Mouse (Mus musculus) heart, embryonic 13.5 days (tissue): ENCODE measurements around the gene Adh1. TPM values are rescaled to one million over a fixed set of nuclear protein-coding genes. Genes with fewer than 3 reads are reported as not detected.
A peak's percentile ranks its signal among the peaks of the same experiment; 100 is the strongest.

Source experiments
- ATAC-seq: fragments of 200-750 bp; cut with Nextera tagmentation; 2 replicates; pipeline ENCODE4 v1.8.0; 2017; ENCODE audit warnings: moderate TSS enrichment; ENCODE audit not compliant: insufficient number of reproducible peaks, low FRiP score, low TSS enrichment; ENCODE audit errors: extremely low read depth
- H3K27ac ChIP-seq: fragments of 300-500 bp; sonication (generic); replicated peaks from 2 replicates; pipeline ENCODE4 v1.5.1; 2015; ENCODE audit warnings: moderate library complexity, mild to moderate bottlenecking, inconsistent platforms
- H3K27me3 ChIP-seq: fragments of 300-500 bp; sonication (generic); replicated peaks from 2 replicates; pipeline ENCODE4 v1.6.1; 2015; ENCODE audit warnings: mild to moderate bottlenecking, inconsistent platforms
- H3K36me3 ChIP-seq: fragments of 300-500 bp; sonication (generic); 2 replicates; pipeline ENCODE4 v1.6.1; 2015; ENCODE audit warnings: mild to moderate bottlenecking, inconsistent platforms
- H3K4me1 ChIP-seq: fragments of 300-500 bp; sonication (generic); 2 replicates; pipeline ENCODE4 v1.6.1; 2015; ENCODE audit warnings: inconsistent platforms
- H3K4me2 ChIP-seq: fragments of 300-500 bp; sonication (generic); 2 replicates; pipeline ENCODE4 v1.6.1; 2015; ENCODE audit warnings: inconsistent platforms, mild to moderate bottlenecking, moderate library complexity
- H3K4me3 ChIP-seq: fragments of 300-500 bp; sonication (generic); 2 replicates; pipeline ENCODE4 v1.5.1; 2015; ENCODE audit warnings: moderate library complexity, mild to moderate bottlenecking, inconsistent platforms
- H3K9ac ChIP-seq: fragments of 300-500 bp; sonication (generic); 2 replicates; pipeline ENCODE4 v1.6.1; 2015; ENCODE audit warnings: inconsistent platforms, mild to moderate bottlenecking, moderate library complexity
- H3K9me3 ChIP-seq: fragments of 300-500 bp; sonication (generic); 2 replicates; pipeline ENCODE4 v1.6.1; 2016; ENCODE audit warnings: inconsistent platforms
- WGBS: fragments of 180-500 bp; shearing (Covaris S2); methylation state at CpG from one replicate; pipeline ENCODE4 v1.1.7; 2015; ENCODE audit warnings: mixed read lengths; 5-methylcytosine and 5-hydroxymethylcytosine counted together
- polyA plus RNA-seq: library from polyadenylated mRNA; unstranded; fragments of >200 nt; fragmentation: Nextera tagmentation; extraction: Ambion mirVana; gene quantifications from 2 replicates; pipeline ENCODE4 v1.2.1, GENCODE M21; 2015

Adh1 gene
- polyA plus RNA-seq: 13.5 and 13.6 TPM in 2 replicates

DNA sequence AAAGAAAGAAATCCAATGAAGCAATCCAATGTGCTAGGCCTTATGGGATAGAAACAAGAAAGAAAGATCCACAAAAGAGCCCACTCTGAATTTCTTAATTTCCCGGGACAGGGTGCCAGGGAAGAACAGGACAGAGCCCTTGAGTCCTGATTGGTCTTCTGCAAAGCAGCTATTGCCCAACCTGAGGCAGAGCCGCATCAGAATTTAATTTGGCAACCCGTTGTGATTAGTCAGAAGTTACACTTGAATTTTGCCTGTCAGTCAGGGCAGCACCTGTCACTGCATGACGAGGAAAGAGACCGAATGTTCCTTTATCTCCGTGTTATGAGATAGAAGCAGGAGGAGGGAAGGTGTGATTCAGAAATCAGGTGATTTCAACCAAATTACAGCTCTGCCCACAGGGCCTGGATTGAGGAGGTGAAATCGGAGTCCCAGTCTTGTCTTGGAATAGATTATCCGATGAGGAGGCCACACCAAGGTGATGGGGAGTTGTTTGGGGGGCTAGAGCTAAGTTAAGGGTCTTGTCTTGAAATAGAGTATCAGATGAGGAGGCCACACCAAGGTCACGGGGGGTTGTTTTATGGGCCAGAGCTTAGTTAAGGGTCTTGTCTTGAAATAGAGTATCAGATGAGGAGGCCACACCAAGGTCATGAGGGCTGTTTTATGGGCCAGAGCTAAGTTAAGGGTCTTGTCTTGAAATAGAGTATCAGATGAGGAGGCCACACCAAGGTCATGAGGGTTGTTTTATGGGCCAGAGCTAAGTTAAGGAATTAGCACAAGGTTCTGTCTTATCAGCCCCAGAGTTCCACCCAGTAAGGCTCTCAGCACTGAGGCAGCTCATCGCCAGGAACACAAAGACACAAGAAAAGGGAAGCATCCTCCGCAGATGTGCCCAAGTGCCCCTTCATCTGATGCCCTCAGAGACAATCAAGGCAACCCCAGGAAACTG is at the start of gene Adh1:
Gene Adh1 (plus strand): TSS at position 271 of the 949 bp plus-strand sequence.
- no peaks in the 10 kb centered on the region for H3K27me3 ChIP-seq
- 70% methylated on average over 11 of the region's 11 CpGs for WGBS
- peaks cover 13% of the 10 kb centered on the region for H3K4me1 ChIP-seq
- no peaks in the 10 kb centered on the region for H3K36me3 ChIP-seq
- no peak for ATAC-seq
- no peak within 1 kb of the TSS for H3K4me2 ChIP-seq
- H3K9ac ChIP-seq: no peak within 1 kb of the TSS
- H3K4me3 ChIP-seq: no peak within 1 kb of the TSS
- no peak within 1 kb of the TSS for H3K27ac ChIP-seq
- H3K9me3 ChIP-seq: no peaks in the 10 kb centered on the region

GRCm38 (mm10) chr3:138212431-138212951 is 48.3 kb upstream of the Adh1 start:
- H3K4me3 ChIP-seq: no peak overlapping the region
- WGBS: 85% methylated on average over 4 of the region's 4 CpGs
- no peaks in the 10 kb centered on the region for H3K4me1 ChIP-seq
- H3K4me2 ChIP-seq: no peak overlapping the region
- H3K9me3 ChIP-seq: no peaks in the 10 kb centered on the region
- no peak for ATAC-seq
- H3K36me3 ChIP-seq: no peaks in the 10 kb centered on the region
- no peak overlapping the region for H3K27ac ChIP-seq
- H3K27me3 ChIP-seq: no peaks in the 10 kb centered on the region
- no peak overlapping the region for H3K9ac ChIP-seq

DNA sequence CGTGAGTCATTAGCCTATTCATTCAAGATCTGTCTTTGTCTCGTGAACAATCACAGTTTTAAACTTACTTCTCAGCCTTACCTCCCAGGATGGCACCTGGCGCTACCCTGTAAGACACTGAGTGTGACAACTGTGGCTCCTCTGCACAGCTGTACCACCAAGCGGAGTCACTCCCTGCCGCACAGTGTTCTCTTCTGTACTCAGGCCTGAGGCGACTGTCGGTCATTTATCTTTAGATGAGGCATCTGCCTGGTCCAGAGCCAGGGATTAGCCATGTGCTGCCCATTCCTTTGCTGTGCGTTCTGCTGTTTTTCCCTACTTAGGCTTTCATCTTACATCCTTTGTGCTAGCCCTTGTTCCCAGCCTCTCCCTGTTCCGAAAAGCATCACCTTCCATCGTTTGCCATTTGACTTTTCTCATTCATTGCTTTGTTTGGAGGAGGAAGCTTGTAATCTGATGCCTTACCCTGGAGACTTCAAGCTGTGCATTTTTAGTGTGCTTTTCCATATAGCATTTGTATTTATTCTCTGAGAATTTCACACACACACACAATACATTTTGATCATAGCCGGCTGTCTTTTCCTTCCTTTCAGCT is 45.3 kb upstream of the Adh1 start:
- no peak overlapping the region for H3K4me2 ChIP-seq
- H3K9me3 ChIP-seq: no peaks in the 10 kb centered on the region
- H3K27me3 ChIP-seq: no peaks in the 10 kb centered on the region
- H3K4me1 ChIP-seq: no peaks in the 10 kb centered on the region
- no peaks in the 10 kb centered on the region for H3K36me3 ChIP-seq
- no peak overlapping the region for H3K9ac ChIP-seq
- 60% methylated on average over 11 of the region's 11 CpGs for WGBS
- ATAC-seq: no peak
- no peak overlapping the region for H3K27ac ChIP-seq
- no peak overlapping the region for H3K4me3 ChIP-seq

- no peaks in the 10 kb centered on the region for H3K36me3 ChIP-seq
- no peak overlapping the region for H3K27ac ChIP-seq
- no peak overlapping the region for H3K4me3 ChIP-seq
- 83% methylated on average over 8 of the region's 8 CpGs for WGBS
- no peak overlapping the region for H3K9ac ChIP-seq
- H3K27me3 ChIP-seq: no peaks in the 10 kb centered on the region
- no peaks in the 10 kb centered on the region for H3K4me1 ChIP-seq
- no peaks in the 10 kb centered on the region for H3K9me3 ChIP-seq
- no peak overlapping the region for H3K4me2 ChIP-seq
- no peak for ATAC-seq
Observed at GRCm38 (mm10) chr3:138216091-138216490, 44.7 kb upstream of the Adh1 start.

DNA sequence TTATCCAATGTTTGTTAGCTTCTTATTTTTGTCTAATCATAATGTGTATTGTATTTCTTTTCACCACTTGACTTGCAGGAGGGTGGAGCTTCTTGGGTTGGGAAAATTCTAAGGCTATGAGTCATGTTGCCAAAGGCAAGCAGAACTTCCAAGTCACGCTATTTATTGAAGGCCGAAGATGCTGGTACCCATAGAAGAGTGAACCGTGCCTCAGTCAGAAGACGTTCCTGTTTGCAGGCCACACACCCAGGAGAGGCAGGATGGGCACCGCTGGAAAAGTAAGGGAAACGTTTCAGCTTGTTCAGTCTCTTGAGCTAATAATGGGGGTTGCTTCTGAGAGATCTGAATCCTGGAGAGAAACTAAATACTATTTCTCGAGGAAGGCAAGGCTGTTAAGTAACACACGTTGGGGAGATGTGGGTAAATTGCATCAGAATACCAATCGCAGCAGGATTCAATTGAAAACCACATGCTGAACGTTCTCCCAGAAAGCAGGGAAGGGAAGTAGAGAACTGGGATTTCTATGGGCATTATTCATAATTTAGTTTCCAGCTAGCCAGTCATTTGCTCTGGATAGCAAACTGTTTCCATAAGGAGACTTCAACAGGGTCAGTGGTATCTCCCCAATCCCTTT is 43.0 kb upstream of the Adh1 start, which contains the start of gene Adh7:
Gene Adh7 (plus strand): TSS at position 130 of the 634 bp plus-strand sequence.
- Histone ChIP-seq H3K9ac (no peak within 1 kb of the TSS), H3K4me3 (no peak within 1 kb of the TSS), H3K27ac (no peak within 1 kb of the TSS), H3K27me3 (no peaks in the 10 kb centered on the region), H3K4me2 (no peak within 1 kb of the TSS), H3K36me3 (no peaks in the 10 kb centered on the region), H3K4me1 (no peaks in the 10 kb centered on the region), H3K9me3 (no peaks in the 10 kb centered on the region)
- ATAC-seq: no peak
- 70% methylated on average over 10 of the region's 10 CpGs for WGBS

DNA sequence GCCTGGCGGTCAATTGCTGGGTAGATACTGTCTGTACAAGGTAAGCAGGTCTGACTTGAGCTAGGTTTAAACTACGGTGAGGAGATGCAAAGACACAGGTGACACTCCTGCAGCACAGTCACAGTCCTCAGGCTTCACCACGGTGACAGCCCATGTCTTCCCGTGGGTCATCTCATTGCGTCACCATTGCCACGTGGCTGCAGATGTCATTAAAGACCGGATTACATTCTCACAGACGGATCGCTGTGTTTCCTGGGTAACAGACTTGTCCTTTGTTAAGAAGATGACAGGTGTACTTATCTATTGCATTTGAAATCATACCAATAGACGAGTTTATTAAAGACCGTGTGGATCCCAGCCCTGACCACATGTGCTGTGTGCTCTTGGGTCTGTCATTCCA is 39.7 kb upstream of the Adh1 start:
- WGBS: 88% methylated on average over 11 of the region's 11 CpGs
- ATAC-seq: no peak

DNA sequence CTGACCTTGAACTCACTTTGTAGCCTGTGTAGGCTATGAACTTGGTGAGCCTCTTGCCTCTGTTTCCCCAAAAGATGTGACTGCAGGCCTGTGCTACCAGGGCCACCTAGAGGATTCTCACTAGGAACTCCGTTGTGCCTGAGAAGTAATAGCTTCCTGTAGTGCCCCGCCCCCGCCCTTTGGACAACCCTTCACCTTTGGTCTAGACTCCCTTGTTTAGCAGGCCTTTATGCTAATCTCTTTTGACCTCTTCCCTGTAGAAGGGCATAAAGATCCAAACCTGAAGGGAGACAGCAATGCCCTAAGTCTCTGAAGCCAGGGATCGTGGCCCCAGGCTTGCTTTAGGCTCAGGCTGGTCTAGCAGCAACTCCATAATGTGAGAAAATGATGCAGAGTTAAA is 38.3 kb upstream of the Adh1 start:
- ATAC-seq: no peak
- Histone ChIP-seq H3K4me1 (peaks cover 5% of the 10 kb centered on the region; the same call in 1 of the 2 replicates), H3K4me2 (no peak overlapping the region), H3K27me3 (no peaks in the 10 kb centered on the region), H3K9ac (no peak overlapping the region), H3K4me3 (no peak overlapping the region), H3K9me3 (no peaks in the 10 kb centered on the region), H3K27ac (no peak overlapping the region), H3K36me3 (no peaks in the 10 kb centered on the region)
- WGBS: 53% methylated on average over 4 of the region's 4 CpGs

More for the DNA sequence above, 39.7 kb upstream of the Adh1 start:
- peaks cover 4% of the 10 kb centered on the region; the same call in 1 of the 2 replicates for H3K4me1 ChIP-seq
- H3K27ac ChIP-seq: no peak overlapping the region
- H3K4me2 ChIP-seq: no peak overlapping the region
- H3K27me3 ChIP-seq: no peaks in the 10 kb centered on the region
- H3K4me3 ChIP-seq: no peak overlapping the region
- no peak overlapping the region for H3K9ac ChIP-seq
- no peaks in the 10 kb centered on the region for H3K36me3 ChIP-seq
- no peaks in the 10 kb centered on the region for H3K9me3 ChIP-seq

DNA sequence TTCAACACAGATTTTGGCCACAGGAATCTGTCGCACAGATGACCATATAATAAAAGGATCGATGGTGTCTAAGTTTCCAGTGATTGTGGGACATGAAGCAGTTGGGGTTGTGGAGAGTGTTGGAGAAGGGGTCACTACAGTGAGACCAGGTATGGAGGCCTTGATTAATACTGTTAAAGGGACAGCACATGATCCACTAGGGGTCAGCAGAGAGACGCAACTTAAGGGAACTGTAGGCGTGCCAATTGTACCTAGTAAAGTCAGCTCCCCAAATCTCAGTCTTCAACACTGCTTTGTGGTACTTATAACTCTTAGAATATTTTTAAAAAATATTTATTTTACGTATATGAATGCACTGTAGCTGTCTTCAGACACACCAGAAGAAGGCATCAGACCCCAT is 37.8 kb upstream of the Adh1 start:
- H3K4me3 ChIP-seq: no peak overlapping the region
- no peak overlapping the region for H3K4me2 ChIP-seq
- H3K4me1 ChIP-seq: peaks cover 5% of the 10 kb centered on the region; the same call in 1 of the 2 replicates
- no peaks in the 10 kb centered on the region for H3K36me3 ChIP-seq
- no peak overlapping the region for H3K9ac ChIP-seq
- no peaks in the 10 kb centered on the region for H3K27me3 ChIP-seq
- ATAC-seq: peak; percentile 51; the same call in 1 of the 2 replicates
- no peaks in the 10 kb centered on the region for H3K9me3 ChIP-seq
- 32% methylated on average over 5 of the region's 5 CpGs for WGBS
- H3K27ac ChIP-seq: no peak overlapping the region

GRCm38 (mm10) chr3:138224363-138224954 is 36.3 kb upstream of the Adh1 start:
- Histone ChIP-seq H3K9me3 (no peaks in the 10 kb centered on the region), H3K27me3 (no peaks in the 10 kb centered on the region), H3K4me2 (no peak overlapping the region), H3K27ac (no peak overlapping the region), H3K4me1 (peaks cover 5% of the 10 kb centered on the region; the same call in 1 of the 2 replicates), H3K9ac (no peak overlapping the region), H3K36me3 (no peaks in the 10 kb centered on the region), H3K4me3 (no peak overlapping the region)
- no peak for ATAC-seq
- 78% methylated on average over 13 of the region's 13 CpGs for WGBS

DNA sequence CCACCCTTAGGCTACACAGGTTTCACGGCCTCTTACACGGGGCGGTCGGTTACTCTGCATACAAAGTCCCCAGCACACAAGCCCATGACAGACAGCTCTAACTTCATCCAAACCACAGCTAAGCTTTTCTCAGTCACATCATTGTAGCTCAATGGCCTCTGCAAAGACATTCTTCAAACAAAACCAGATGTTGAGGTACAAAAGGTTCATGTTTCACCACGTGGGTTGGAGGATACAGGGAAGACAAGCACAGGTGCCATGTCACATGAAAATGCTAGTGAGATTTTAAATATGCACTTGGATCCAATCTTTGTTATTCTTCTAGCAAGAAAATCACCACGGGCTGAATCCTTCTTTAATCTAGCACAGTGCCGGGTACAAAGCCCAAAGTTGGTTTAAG is 35.5 kb upstream of the Adh1 start:
- Histone ChIP-seq H3K9me3 (no peaks in the 10 kb centered on the region), H3K9ac (no peak overlapping the region), H3K27me3 (no peaks in the 10 kb centered on the region), H3K27ac (no peak overlapping the region), H3K4me3 (no peak overlapping the region), H3K36me3 (no peaks in the 10 kb centered on the region), H3K4me2 (no peak overlapping the region), H3K4me1 (peaks cover 5% of the 10 kb centered on the region; the same call in 1 of the 2 replicates)
- no peak for ATAC-seq
- 74% methylated on average over 7 of the region's 7 CpGs for WGBS

DNA sequence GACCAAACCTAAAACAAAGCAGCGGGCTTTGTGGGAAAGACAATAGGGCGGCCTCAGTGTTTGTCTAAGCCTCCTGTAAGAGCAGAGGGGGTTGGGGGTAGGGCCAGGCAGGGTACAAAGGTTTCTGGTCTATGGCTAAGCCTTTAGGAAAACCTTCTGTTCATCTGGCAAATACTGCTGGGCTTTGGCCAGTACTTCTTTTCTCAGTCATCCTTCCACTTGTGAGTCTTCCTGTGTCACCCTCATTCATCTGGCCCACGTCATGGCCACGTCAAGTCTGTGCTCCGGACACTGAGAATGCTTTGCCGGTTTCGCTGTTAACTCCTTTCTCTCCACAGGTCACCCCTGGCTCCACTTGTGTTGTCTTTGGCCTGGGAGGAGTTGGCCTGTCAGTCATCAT is 34.9 kb upstream of the Adh1 start:
- no peak for ATAC-seq
- no peak overlapping the region for H3K4me2 ChIP-seq
- WGBS: 41% methylated on average over 7 of the region's 7 CpGs

More for the DNA sequence above, 34.9 kb upstream of the Adh1 start:
- Histone ChIP-seq H3K27me3 (no peaks in the 10 kb centered on the region), H3K36me3 (no peaks in the 10 kb centered on the region), H3K4me1 (peaks cover 5% of the 10 kb centered on the region; the same call in 1 of the 2 replicates), H3K4me3 (no peak overlapping the region), H3K9ac (no peak overlapping the region), H3K9me3 (no peaks in the 10 kb centered on the region), H3K27ac (no peak overlapping the region; the same call in 1 of the 2 replicates)
